Mouse (Mus musculus): ENCODE results near the gene Prap1. TPM values are rescaled to one million over a fixed set of nuclear protein-coding genes. Genes with fewer than 3 reads are reported as not detected.
A peak's percentile ranks its signal among the peaks of the same experiment; 100 is the strongest.

The Prap1 gene
- polyA plus RNA-seq, 1 experiment, result not detected

DNA sequence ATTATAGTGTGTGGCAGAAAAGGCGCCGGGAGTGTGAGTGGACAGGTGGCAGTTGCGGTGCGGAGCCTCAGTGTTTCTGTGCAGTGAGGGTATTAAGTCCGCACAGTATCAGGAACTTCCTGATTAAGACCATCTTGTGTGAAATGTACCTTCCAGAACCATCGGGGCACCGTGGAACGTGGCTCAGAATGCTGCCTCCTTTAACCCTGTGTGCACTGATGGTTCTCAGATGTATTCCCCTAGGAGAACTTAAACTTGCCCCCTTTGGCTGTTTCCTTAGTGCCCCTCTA lies 44.8 kb downstream of the Prap1 start:
- no peaks in the 10 kb centered on the region for H3K36me3 ChIP-seq (ENCODE audit: control insufficient read depth, insufficient read depth)
- peak overlapping the region; percentile 52 for H3K4me3 ChIP-seq (ENCODE audit: insufficient read depth, poor library complexity, severe bottlenecking)
- H3K79me2 ChIP-seq (ENCODE audit: control insufficient read depth, insufficient read depth), result no peaks in the 10 kb centered on the region
- H3K27me3 ChIP-seq (ENCODE audit: control insufficient read depth, insufficient read depth, insufficient read length), result no peaks in the 10 kb centered on the region
- peak overlapping the region; percentile 95 for H3ac ChIP-seq (ENCODE audit: control insufficient read depth, insufficient read length, low read depth)
- no peaks in the 10 kb centered on the region for H3K79me3 ChIP-seq (ENCODE audit: low read depth)
- TF ChIP-seq CEBPB (IDR thresholded peaks at IDR 0.05; ENCODE audit: low read depth), result no peak

DNA sequence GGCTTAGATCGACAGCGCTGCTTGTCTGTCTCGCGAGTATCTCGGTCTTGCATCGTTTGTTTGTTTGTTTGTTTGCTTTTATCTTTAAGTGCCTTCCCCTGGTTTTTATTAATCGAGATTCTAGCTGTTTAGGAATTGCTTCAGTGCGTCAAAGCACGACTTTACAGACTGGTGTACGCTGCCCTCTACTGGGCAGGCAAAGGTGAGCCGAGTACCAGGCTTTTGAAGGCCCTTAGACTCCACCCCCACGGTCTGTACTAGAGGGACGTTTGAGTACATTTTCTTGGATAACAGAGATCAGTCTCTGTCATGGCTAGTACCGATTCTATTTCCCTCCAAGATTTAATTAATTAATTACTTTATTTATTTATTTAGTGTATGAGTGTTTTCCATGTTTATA lies 48.2 kb downstream of the Prap1 start:
- Histone ChIP-seq H3K36me3 (ENCODE audit: control insufficient read depth, insufficient read depth) (no peaks in the 10 kb centered on the region), H3ac (ENCODE audit: control insufficient read depth, insufficient read length, low read depth) (no peak overlapping the region), H3K4me3 (ENCODE audit: insufficient read depth, poor library complexity, severe bottlenecking) (no peak overlapping the region), H3K27me3 (ENCODE audit: control insufficient read depth, insufficient read depth, insufficient read length) (no peaks in the 10 kb centered on the region), H3K79me3 (ENCODE audit: low read depth) (no peaks in the 10 kb centered on the region), H3K79me2 (ENCODE audit: control insufficient read depth, insufficient read depth) (no peaks in the 10 kb centered on the region)
- TF ChIP-seq CTCF (IDR thresholded peaks at IDR 0.05; ENCODE audit: control insufficient read depth, insufficient read depth, insufficient read length) (peak; percentile 39), USF1 (IDR thresholded peaks at IDR 0.05; ENCODE audit: low read depth) (no peak), MYOG (IDR thresholded peaks at IDR 0.05; ENCODE audit: control insufficient read depth, extremely low read depth, insufficient read length) (no peak), MYOD1 (IDR thresholded peaks at IDR 0.05; ENCODE audit: control insufficient read depth, insufficient read length, low read depth) (no peak)

DNA sequence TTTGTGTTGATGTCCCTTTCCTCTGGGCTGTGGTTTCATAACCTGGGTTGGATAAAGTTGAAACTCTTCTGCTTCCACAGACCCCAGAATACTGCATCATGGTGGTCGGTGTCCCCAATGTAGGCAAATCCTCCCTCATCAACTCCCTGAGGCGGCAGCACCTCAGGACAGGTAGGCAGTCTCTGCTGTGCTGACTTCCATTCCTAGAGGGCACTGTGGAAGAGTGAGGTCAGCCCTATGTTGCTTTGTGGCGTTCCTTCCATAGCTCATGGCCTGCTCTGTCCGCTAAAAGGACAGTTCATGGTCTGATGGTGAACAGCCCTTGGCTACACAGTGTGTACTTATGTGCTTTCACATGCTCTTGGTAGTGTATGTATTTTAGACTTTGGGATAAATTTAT lies 51.4 kb downstream of the Prap1 start:
- Histone ChIP-seq H3K79me3 (ENCODE audit: low read depth) (no peaks in the 10 kb centered on the region), H3K79me2 (ENCODE audit: control insufficient read depth, insufficient read depth) (no peaks in the 10 kb centered on the region)
- TF ChIP-seq USF1 (IDR thresholded peaks at IDR 0.05; ENCODE audit: low read depth), result no peak
- no peak for TF ChIP-seq MAX (IDR thresholded peaks at IDR 0.05)
- no peak for TF ChIP-seq MYOG (IDR thresholded peaks at IDR 0.05; ENCODE audit: control insufficient read depth, extremely low read depth, insufficient read length)
- no peak for TF ChIP-seq MYOD1 (IDR thresholded peaks at IDR 0.05; ENCODE audit: control insufficient read depth, insufficient read length, low read depth)
- no peak for TF ChIP-seq CEBPB (IDR thresholded peaks at IDR 0.05; ENCODE audit: low read depth)
- TF ChIP-seq FOSL1 (IDR thresholded peaks at IDR 0.05; ENCODE audit: insufficient read depth, low read length, poor library complexity, severe bottlenecking), result no peak
- TF ChIP-seq CTCF (IDR thresholded peaks at IDR 0.05; ENCODE audit: control insufficient read depth, insufficient read depth, insufficient read length), result no peak

More for the DNA sequence above, 51.4 kb downstream of the Prap1 start:
- Histone ChIP-seq H3K36me3 (ENCODE audit: control insufficient read depth, insufficient read depth) (peaks cover 3% of the 10 kb centered on the region), H3ac (ENCODE audit: control insufficient read depth, insufficient read length, low read depth) (no peak overlapping the region), H3K27me3 (ENCODE audit: control insufficient read depth, insufficient read depth, insufficient read length) (no peaks in the 10 kb centered on the region), H3K4me3 (ENCODE audit: insufficient read depth, poor library complexity, severe bottlenecking) (no peak overlapping the region)

Other genes starting within 250 kb of the Prap1 start
- gene Kndc1, start 198.7 kb upstream of the Prap1 start, polyA plus RNA-seq (2012; fragmentation: generic; extraction: Trizol), result not detected
- not detected for gene Utf1, start 149.6 kb upstream of the Prap1 start, polyA plus RNA-seq (2012; fragmentation: generic; extraction: Trizol)
- gene 6430531B16Rik, start 114.6 kb upstream of the Prap1 start, polyA plus RNA-seq (2012; fragmentation: generic; extraction: Trizol), result 0.08 TPM
- 3.7 TPM for gene Adam8, start 100.8 kb upstream of the Prap1 start, polyA plus RNA-seq (2012; fragmentation: generic; extraction: Trizol)
- gene Zfp511, start 57.0 kb upstream of the Prap1 start, polyA plus RNA-seq (2012; fragmentation: generic; extraction: Trizol), result 55.8 TPM
- gene Tubgcp2, start 56.7 kb upstream of the Prap1 start, polyA plus RNA-seq (2012; fragmentation: generic; extraction: Trizol), result 31.7 TPM
- gene Msx3, start 44.3 kb upstream of the Prap1 start, polyA plus RNA-seq (2012; fragmentation: generic; extraction: Trizol), result 0.01 TPM
- gene Caly, start 10.8 kb upstream of the Prap1 start, polyA plus RNA-seq (2012; fragmentation: generic; extraction: Trizol), result not detected
- 21.5 TPM for gene Fuom, start 9.0 kb downstream of the Prap1 start, polyA plus RNA-seq (2012; fragmentation: generic; extraction: Trizol)
- 10.1 TPM for gene Paox, start 22.4 kb downstream of the Prap1 start, polyA plus RNA-seq (2012; fragmentation: generic; extraction: Trizol)
- 149 TPM for gene Echs1, start 23.1 kb downstream of the Prap1 start, polyA plus RNA-seq (2012; fragmentation: generic; extraction: Trizol)
- gene Mtg1, start 44.2 kb downstream of the Prap1 start, polyA plus RNA-seq (2012; fragmentation: generic; extraction: Trizol), result 16.9 TPM
- gene Sprn, start 61.5 kb downstream of the Prap1 start, polyA plus RNA-seq (2012; fragmentation: generic; extraction: Trizol), result not detected
- not detected for gene Olfr522, start 71.4 kb downstream of the Prap1 start, polyA plus RNA-seq (2012; fragmentation: generic; extraction: Trizol)
- not detected for gene Olfr523, start 79.8 kb downstream of the Prap1 start, polyA plus RNA-seq (2012; fragmentation: generic; extraction: Trizol)
- not detected for gene Olfr524, start 112.6 kb downstream of the Prap1 start, polyA plus RNA-seq (2012; fragmentation: generic; extraction: Trizol)
- gene Cd163l1, start 124.9 kb downstream of the Prap1 start, polyA plus RNA-seq (2012; fragmentation: generic; extraction: Trizol), result not detected
- not detected for gene 5830411N06Rik, start 153.9 kb downstream of the Prap1 start, polyA plus RNA-seq (2012; fragmentation: generic; extraction: Trizol)
- gene Olfr525, start 227.5 kb downstream of the Prap1 start, polyA plus RNA-seq (2012; fragmentation: generic; extraction: Trizol), result not detected
- gene Olfr527, start 240.6 kb downstream of the Prap1 start, polyA plus RNA-seq (2012; fragmentation: generic; extraction: Trizol), result not detected

Measured in C2C12 (cell line).